Mouse (Mus musculus): ENCODE measurements around the gene Lemd1.

- no peak for TF ChIP-seq POLR2A (IDR thresholded peaks at IDR 0.05; ENCODE audit: insufficient read depth, low read depth, low read length)
- TF ChIP-seq CTCF (IDR thresholded peaks at IDR 0.05): no peak
Measured at GRCm38 (mm10) chr1:132298801-132299464, 107.7 kb downstream of the Lemd1 start.
